Mouse (Mus musculus): ENCODE measurements around the gene Gm49380. TPM values are rescaled to one million over a fixed set of nuclear protein-coding genes. Genes with fewer than 3 reads are reported as not detected.

The Gm49380 gene
- polyA plus RNA-seq, 1 experiment from 2014 or later = 0.29 TPM

DNA sequence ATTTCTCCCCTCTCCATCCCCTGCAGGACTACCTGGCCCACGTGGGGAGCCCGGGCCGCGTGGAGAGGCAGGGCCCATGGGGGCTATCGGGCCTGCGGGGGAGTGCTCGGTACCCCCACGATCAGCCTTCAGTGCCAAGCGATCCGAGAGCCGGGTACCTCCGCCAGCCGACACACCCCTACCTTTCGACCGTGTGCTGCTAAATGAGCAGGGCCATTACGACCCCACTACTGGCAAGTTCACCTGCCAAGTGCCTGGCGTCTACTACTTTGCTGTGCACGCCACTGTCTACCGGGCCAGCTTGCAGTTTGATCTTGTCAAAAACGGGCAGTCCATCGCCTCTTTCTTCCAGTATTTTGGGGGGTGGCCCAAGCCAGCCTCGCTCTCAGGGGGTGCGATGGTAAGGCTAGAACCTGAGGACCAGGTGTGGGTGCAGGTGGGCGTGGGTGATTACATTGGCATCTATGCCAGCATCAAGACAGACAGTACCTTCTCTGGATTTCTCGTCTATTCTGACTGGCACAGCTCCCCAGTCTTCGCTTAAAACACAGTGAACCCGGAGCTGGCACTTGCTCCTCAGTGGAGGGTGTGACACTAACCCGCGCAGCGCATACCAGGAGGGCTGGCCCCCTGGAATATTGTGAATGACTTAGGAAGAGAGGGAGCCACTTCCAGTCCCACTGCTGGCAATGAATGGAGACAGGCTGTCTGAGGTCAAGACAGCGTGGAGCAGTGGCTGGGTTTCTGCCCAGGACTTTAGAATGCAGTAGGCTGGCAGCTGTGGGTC lies 4.8 kb downstream of the Gm49380 start:
- no peak for DNase-seq (ENCODE audit: low spot score)
- TF ChIP-seq EP300 (IDR thresholded peaks at IDR 0.05) = no peak
- TF ChIP-seq CTCF (IDR thresholded peaks at IDR 0.05) = no peak
- Histone ChIP-seq H3K4me3 (ENCODE audit: low read depth, low read length) (no peak overlapping the region), H3K4me1 (ENCODE audit: insufficient read depth, low read depth, low read length) (peaks cover 30% of the 10 kb centered on the region), H3K4me2 (replicated peaks; ENCODE audit: low read depth, low read length) (peak overlapping the region; percentile 35; the same call in 1 of the 2 replicates), H3K9me3 (ENCODE audit: low read length) (no peaks in the 10 kb centered on the region), H3K27ac (ENCODE audit: low read length) (no peak overlapping the region), H3K9ac (replicated peaks; ENCODE audit: low read depth) (no peak overlapping the region), H3K27me3 (replicated peaks; ENCODE audit: insufficient read depth, low read length) (no peaks in the 10 kb centered on the region), H3K36me3 (ENCODE audit: insufficient read depth, low read length) (no peaks in the 10 kb centered on the region)
- ATAC-seq = no peak
- 78% methylated on average over 31 of the region's 31 CpGs for WGBS

DNA sequence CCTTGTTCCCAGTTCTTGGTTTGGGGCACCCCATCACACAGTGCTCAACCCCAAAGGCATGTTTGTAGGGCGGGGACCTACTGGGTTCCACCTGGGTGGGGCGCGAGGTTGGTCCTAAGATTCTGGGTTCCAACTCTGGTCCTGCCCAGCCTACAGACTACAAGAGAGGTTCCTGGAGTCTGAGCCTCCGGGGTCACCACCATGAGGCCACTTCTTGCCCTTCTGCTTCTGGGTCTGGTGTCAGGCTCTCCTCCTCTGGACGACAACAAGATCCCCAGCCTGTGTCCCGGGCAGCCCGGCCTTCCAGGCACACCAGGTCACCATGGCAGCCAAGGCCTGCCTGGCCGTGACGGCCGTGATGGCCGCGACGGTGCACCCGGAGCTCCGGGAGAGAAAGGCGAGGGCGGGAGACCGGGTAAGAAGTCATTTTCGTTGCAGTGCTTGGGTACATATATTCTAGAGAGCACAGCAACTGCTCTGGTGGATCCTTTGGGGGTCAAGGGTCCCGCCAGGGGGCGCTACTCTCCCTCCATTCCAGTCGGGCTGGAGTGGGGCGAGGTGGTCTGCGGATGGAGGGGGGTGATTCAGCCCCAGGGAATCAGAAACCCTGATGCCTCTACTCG lies 5.6 kb downstream of the Gm49380 start:
- Histone ChIP-seq H3K4me2 (replicated peaks; ENCODE audit: low read depth, low read length) (peak overlapping the region; percentile 35), H3K9me3 (ENCODE audit: low read length) (no peaks in the 10 kb centered on the region)
- DNase-seq (ENCODE audit: low spot score) = no peak

GRCm38 (mm10) chr9:44107110-44107509 lies 6.2 kb downstream of the Gm49380 start, which contains the start of gene C1qtnf5:
C1qtnf5 (plus strand) TSS chr9:44107245.
- peak within 1 kb of the TSS; percentile 35 for H3K4me2 ChIP-seq (replicated peaks; ENCODE audit: low read depth, low read length)
- 0 out of 2 replicates have a peak within 1 kb of the TSS, but pooled peaks have one; percentile 13 for H3K9ac ChIP-seq (replicated peaks; ENCODE audit: low read depth)
- no peaks in the 10 kb centered on the region for H3K27me3 ChIP-seq (replicated peaks; ENCODE audit: insufficient read depth, low read length)
- DNase-seq (ENCODE audit: low spot score) (peak; percentile 90), ATAC-seq (peak; percentile 69)
- 32% methylated on average over 7 of the region's 8 CpGs for WGBS
- TF ChIP-seq CTCF (IDR thresholded peaks at IDR 0.05) (peak; percentile 28), EP300 (IDR thresholded peaks at IDR 0.05) (no peak)
- H3K4me3 ChIP-seq (ENCODE audit: low read depth, low read length) = no peak within 1 kb of the TSS
- no peaks in the 10 kb centered on the region for H3K36me3 ChIP-seq (ENCODE audit: insufficient read depth, low read length)
- no peaks in the 10 kb centered on the region for H3K9me3 ChIP-seq (ENCODE audit: low read length)
- H3K27ac ChIP-seq (ENCODE audit: low read length) = peak within 1 kb of the TSS; percentile 73
- H3K4me1 ChIP-seq (ENCODE audit: insufficient read depth, low read depth, low read length) = peaks cover 30% of the 10 kb centered on the region

More for the DNA sequence above, 5.6 kb downstream of the Gm49380 start:
- ATAC-seq = no peak; the same call in 1 of the 2 replicates
- no peak for TF ChIP-seq EP300 (IDR thresholded peaks at IDR 0.05)
- TF ChIP-seq CTCF (IDR thresholded peaks at IDR 0.05) = peak; percentile 56
- Histone ChIP-seq H3K27me3 (replicated peaks; ENCODE audit: insufficient read depth, low read length) (no peaks in the 10 kb centered on the region), H3K9ac (replicated peaks; ENCODE audit: low read depth) (0 out of 2 replicates have a peak overlapping the region, but pooled peaks have one; percentile 13), H3K4me1 (ENCODE audit: insufficient read depth, low read depth, low read length) (peaks cover 30% of the 10 kb centered on the region), H3K27ac (ENCODE audit: low read length) (peak overlapping the region; percentile 73), H3K4me3 (ENCODE audit: low read depth, low read length) (no peak overlapping the region), H3K36me3 (ENCODE audit: insufficient read depth, low read length) (no peaks in the 10 kb centered on the region)
- 38% methylated on average over 24 of the region's 25 CpGs for WGBS

DNA sequence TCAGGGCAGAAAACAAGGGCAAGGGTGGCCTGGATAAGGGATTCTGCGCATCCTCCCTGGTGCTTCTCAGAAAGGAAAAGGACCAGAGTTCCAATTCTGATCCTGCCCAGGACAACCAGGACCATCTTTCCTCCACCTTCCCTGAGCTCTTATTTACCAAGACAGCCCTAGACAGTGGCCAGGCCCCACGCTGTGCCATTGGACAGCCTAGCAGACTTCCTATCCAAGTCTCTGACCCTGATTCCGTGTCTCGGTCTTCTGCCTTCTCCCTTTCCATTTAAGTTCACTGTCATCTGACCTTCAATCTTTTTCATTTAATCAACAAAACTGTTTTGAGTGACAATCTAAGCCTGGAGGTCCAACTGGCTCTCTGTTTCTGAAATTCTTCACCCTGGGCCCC lies 6.7 kb downstream of the Gm49380 start:
- Histone ChIP-seq H3K4me2 (replicated peaks; ENCODE audit: low read depth, low read length) (no peak overlapping the region), H3K4me1 (ENCODE audit: insufficient read depth, low read depth, low read length) (peaks cover 30% of the 10 kb centered on the region), H3K27me3 (replicated peaks; ENCODE audit: insufficient read depth, low read length) (no peaks in the 10 kb centered on the region), H3K9me3 (ENCODE audit: low read length) (no peaks in the 10 kb centered on the region), H3K36me3 (ENCODE audit: insufficient read depth, low read length) (no peaks in the 10 kb centered on the region), H3K27ac (ENCODE audit: low read length) (peak overlapping the region; percentile 43; the same call in 1 of the 2 replicates), H3K4me3 (ENCODE audit: low read depth, low read length) (no peak overlapping the region), H3K9ac (replicated peaks; ENCODE audit: low read depth) (no peak overlapping the region)
- DNase-seq (ENCODE audit: low spot score) = no peak
- ATAC-seq = no peak
- TF ChIP-seq EP300 (IDR thresholded peaks at IDR 0.05) (no peak), CTCF (IDR thresholded peaks at IDR 0.05) (no peak)
- WGBS = 69% methylated on average over 4 of the region's 4 CpGs

DNA sequence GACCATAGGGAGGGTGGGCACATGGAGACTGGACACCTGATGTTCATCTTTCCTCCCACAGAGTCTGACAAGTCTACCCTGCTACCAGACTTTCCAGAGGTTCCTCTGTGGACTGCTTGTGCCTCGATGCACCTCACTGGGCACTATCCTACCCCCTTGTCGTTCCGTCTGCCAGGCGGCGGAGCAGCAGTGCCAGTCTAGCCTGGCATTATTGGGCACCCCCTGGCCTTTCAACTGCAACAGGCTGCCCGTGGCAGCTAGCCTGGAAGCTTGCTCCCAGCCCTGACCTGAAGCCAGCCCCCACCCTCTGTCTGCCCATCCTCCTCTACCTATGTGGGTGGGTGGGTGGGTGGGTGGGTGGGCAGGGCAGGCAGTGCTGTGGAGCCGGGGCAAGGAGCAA lies 7.1 kb downstream of the Gm49380 start:
- no peak overlapping the region for H3K4me3 ChIP-seq (ENCODE audit: low read depth, low read length)
- ATAC-seq (no peak), DNase-seq (ENCODE audit: low spot score) (no peak)
- no peak overlapping the region for H3K9ac ChIP-seq (replicated peaks; ENCODE audit: low read depth)
- H3K27me3 ChIP-seq (replicated peaks; ENCODE audit: insufficient read depth, low read length) = no peaks in the 10 kb centered on the region
- H3K9me3 ChIP-seq (ENCODE audit: low read length) = no peaks in the 10 kb centered on the region
- peaks cover 30% of the 10 kb centered on the region for H3K4me1 ChIP-seq (ENCODE audit: insufficient read depth, low read depth, low read length)
- peak overlapping the region; percentile 43; the same call in 1 of the 2 replicates for H3K27ac ChIP-seq (ENCODE audit: low read length)
- H3K36me3 ChIP-seq (ENCODE audit: insufficient read depth, low read length) = no peaks in the 10 kb centered on the region
- no peak for TF ChIP-seq EP300 (IDR thresholded peaks at IDR 0.05)
- TF ChIP-seq CTCF (IDR thresholded peaks at IDR 0.05) = no peak
- no peak overlapping the region for H3K4me2 ChIP-seq (replicated peaks; ENCODE audit: low read depth, low read length)
- WGBS = 87% methylated on average over 7 of the region's 7 CpGs

GRCm38 (mm10) chr9:44105781-44106180 lies 7.5 kb downstream of the Gm49380 start:
- no peak overlapping the region for H3K27ac ChIP-seq (ENCODE audit: low read length)
- DNase-seq (ENCODE audit: low spot score) = peak; percentile 71
- H3K9me3 ChIP-seq (ENCODE audit: low read length) = no peaks in the 10 kb centered on the region
- 71% methylated on average over 10 of the region's 10 CpGs for WGBS
- peaks cover 30% of the 10 kb centered on the region for H3K4me1 ChIP-seq (ENCODE audit: insufficient read depth, low read depth, low read length)
- ATAC-seq = peak; percentile 55
- H3K27me3 ChIP-seq (replicated peaks; ENCODE audit: insufficient read depth, low read length) = no peaks in the 10 kb centered on the region
- no peaks in the 10 kb centered on the region for H3K36me3 ChIP-seq (ENCODE audit: insufficient read depth, low read length)
- H3K9ac ChIP-seq (replicated peaks; ENCODE audit: low read depth) = no peak overlapping the region
- no peak; the same call in 1 of the 2 replicates for TF ChIP-seq EP300 (IDR thresholded peaks at IDR 0.05)
- TF ChIP-seq CTCF (IDR thresholded peaks at IDR 0.05) = no peak
- H3K4me2 ChIP-seq (replicated peaks; ENCODE audit: low read depth, low read length) = no peak overlapping the region
- H3K4me3 ChIP-seq (ENCODE audit: low read depth, low read length) = no peak overlapping the region

Data from lung, postnatal 0 days (tissue).